Mouse (Mus musculus) intestine, embryonic 15.5 days (tissue): ENCODE data around the gene Rab3gap2. TPM values are rescaled to one million over a fixed set of nuclear protein-coding genes. Genes with fewer than 3 reads are reported as not detected.
A peak's percentile ranks its signal among the peaks of the same experiment; 100 is the strongest.

Experiments used
- microRNA counts: library from miRNA; unstranded; fragments of <30 nt; microRNA quantifications from one replicate; lab custom pipeline; 2016
- polyA plus RNA-seq: library from polyadenylated mRNA; unstranded; fragments of >200 nt; fragmentation: Nextera tagmentation; extraction: Ambion mirVana; gene quantifications from 2 replicates; pipeline ENCODE4 v1.2.1, GENCODE M21; 2015

Rab3gap2 gene
- polyA plus RNA-seq, 1 experiment from 2014 or later = 24.6 TPM

MicroRNAs within 50 kb of the gene (microRNA counts, 519-probe panel; counts per million panel counts)
- microRNA mmu-miR-194 (lab: Ali Mortazavi, UCI) = 4,351 counts per million, percentile 96 among the panel's probes with 10 or more counts
- microRNA mmu-miR-664 (lab: Ali Mortazavi, UCI) = 97.1 counts per million, percentile 29 among the panel's probes with 10 or more counts

Other genes with a start within 250 kb of the Rab3gap2 start
- 2.7 and 2.8 TPM in 2 replicates for gene Mark1, start 204.5 kb upstream of the Rab3gap2 start, polyA plus RNA-seq
- gene Iars2, start 125.3 kb downstream of the Rab3gap2 start, polyA plus RNA-seq = 61.9 and 66.9 TPM in 2 replicates
- gene Bpnt1, start 128.0 kb downstream of the Rab3gap2 start, polyA plus RNA-seq = 210 and 233 TPM in 2 replicates
- 161 and 164 TPM in 2 replicates for gene Eprs, start 158.9 kb downstream of the Rab3gap2 start, polyA plus RNA-seq